Mouse (Mus musculus): ENCODE results near the gene 1700125H20Rik.

Gene 1700125H20Rik

GRCm38 (mm10) chr11:85184082-85184481, 13.9 kb downstream of the 1700125H20Rik start:
- DNase-seq (ENCODE audit: low read depth, low spot score), result peak; percentile 86

GRCm38 (mm10) chr11:85184839-85185238, 14.6 kb downstream of the 1700125H20Rik start:
- no peak for DNase-seq (ENCODE audit: low read depth, low spot score)

- no peak for DNase-seq (ENCODE audit: low read depth, low spot score)
Measured at GRCm38 (mm10) chr11:85189110-85189509, 18.9 kb downstream of the 1700125H20Rik start.

GRCm38 (mm10) chr11:85190741-85191140, 20.5 kb downstream of the 1700125H20Rik start:
- no peak for DNase-seq (ENCODE audit: low read depth, low spot score)

- no peak for DNase-seq (ENCODE audit: low read depth, low spot score)
Measured at GRCm38 (mm10) chr11:85194206-85194605, 24.0 kb downstream of the 1700125H20Rik start.

- no peak for DNase-seq (ENCODE audit: low read depth, low spot score)
Measured at GRCm38 (mm10) chr11:85196046-85196445, 25.8 kb downstream of the 1700125H20Rik start.

GRCm38 (mm10) chr11:85198906-85199305, 28.7 kb downstream of the 1700125H20Rik start:
- DNase-seq (ENCODE audit: low read depth, low spot score), result peak; percentile 83

- no peak for DNase-seq (ENCODE audit: low read depth, low spot score)
Measured at GRCm38 (mm10) chr11:85206231-85206630, 36.0 kb downstream of the 1700125H20Rik start.

- DNase-seq (ENCODE audit: low read depth, low spot score), result no peak
Measured at GRCm38 (mm10) chr11:85211151-85211550, 40.9 kb downstream of the 1700125H20Rik start.

- no peak for DNase-seq (ENCODE audit: low read depth, low spot score)
Measured at GRCm38 (mm10) chr11:85213215-85213614, 43.0 kb downstream of the 1700125H20Rik start.

GRCm38 (mm10) chr11:85214679-85215078, 44.5 kb downstream of the 1700125H20Rik start:
- DNase-seq (ENCODE audit: low read depth, low spot score), result peak; percentile 53

GRCm38 (mm10) chr11:85219014-85219413, 48.8 kb downstream of the 1700125H20Rik start:
- DNase-seq (ENCODE audit: low read depth, low spot score), result no peak

- no peak for DNase-seq (ENCODE audit: low read depth, low spot score)
Measured at GRCm38 (mm10) chr11:85222561-85222960, 52.4 kb downstream of the 1700125H20Rik start.

- DNase-seq (ENCODE audit: low read depth, low spot score), result no peak
Measured at GRCm38 (mm10) chr11:85223248-85223647, 53.0 kb downstream of the 1700125H20Rik start.
